Mouse (Mus musculus) cortical plate, adult 2 months (tissue): ENCODE results near the gene Ncln.

ENCODE experiments used
- CTCF ChIP-seq: fragments of 200-500 bp; IDR thresholded peaks from 2 replicates; pipeline ENCODE4 v1.5.1; 2011; ENCODE audit warnings: mild to moderate bottlenecking, control low read depth, low read length; ENCODE audit not compliant: insufficient read depth; ENCODE audit errors: extremely low read depth
- POLR2A ChIP-seq: fragments of 200-500 bp; IDR thresholded peaks from 2 replicates; pipeline ENCODE4 v1.6.1; 2011; ENCODE audit warnings: mild to moderate bottlenecking, low read length, control low read depth; ENCODE audit not compliant: insufficient read depth; ENCODE audit errors: extremely low read depth

GRCm38 (mm10) chr10:81455181-81455895 is 40.9 kb downstream of the Ncln start, which contains the start of gene Nfic:
- TF ChIP-seq CTCF (no peak), POLR2A (no peak)
